Mouse (Mus musculus): ENCODE data around the gene Zfp292. TPM values are rescaled to one million over a fixed set of nuclear protein-coding genes. Genes with fewer than 3 reads are reported as not detected.

Zfp292 gene
- total RNA-seq, 2 experiments from 2014 or later: 27.5 to 28.2 TPM

DNA sequence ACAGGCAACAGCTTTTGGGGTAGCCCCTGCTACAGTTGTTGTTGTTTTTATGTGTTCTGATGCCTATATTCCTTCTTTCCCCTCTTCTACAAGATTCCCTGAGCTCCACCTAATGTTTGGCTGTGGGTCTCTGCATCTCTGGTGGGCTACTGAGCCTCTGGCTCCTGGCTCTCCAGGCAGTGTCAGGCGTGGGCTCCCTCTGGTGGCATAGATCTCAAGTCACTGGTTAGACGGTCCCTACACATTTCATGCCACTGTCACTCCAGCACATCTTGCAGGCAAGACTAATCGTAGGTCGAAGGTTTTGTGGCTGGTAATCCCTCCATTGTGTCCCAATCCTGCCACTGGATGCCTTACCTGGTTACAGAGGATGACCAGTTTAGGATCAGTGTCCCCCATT is 100.0 kb downstream of the Zfp292 start:
- H3K27ac ChIP-seq: no peak overlapping the region
- no peak overlapping the region for H3K4me3 ChIP-seq
- no peak for DNase-seq (ENCODE audit: extremely low spot score in 1 of 2, low spot score in 2 of 2)
- intact Hi-C loops (cut with DNase I): no loop called here
- peak; percentile 33 for TF ChIP-seq CTCF (IDR thresholded peaks at IDR 0.05)

DNA sequence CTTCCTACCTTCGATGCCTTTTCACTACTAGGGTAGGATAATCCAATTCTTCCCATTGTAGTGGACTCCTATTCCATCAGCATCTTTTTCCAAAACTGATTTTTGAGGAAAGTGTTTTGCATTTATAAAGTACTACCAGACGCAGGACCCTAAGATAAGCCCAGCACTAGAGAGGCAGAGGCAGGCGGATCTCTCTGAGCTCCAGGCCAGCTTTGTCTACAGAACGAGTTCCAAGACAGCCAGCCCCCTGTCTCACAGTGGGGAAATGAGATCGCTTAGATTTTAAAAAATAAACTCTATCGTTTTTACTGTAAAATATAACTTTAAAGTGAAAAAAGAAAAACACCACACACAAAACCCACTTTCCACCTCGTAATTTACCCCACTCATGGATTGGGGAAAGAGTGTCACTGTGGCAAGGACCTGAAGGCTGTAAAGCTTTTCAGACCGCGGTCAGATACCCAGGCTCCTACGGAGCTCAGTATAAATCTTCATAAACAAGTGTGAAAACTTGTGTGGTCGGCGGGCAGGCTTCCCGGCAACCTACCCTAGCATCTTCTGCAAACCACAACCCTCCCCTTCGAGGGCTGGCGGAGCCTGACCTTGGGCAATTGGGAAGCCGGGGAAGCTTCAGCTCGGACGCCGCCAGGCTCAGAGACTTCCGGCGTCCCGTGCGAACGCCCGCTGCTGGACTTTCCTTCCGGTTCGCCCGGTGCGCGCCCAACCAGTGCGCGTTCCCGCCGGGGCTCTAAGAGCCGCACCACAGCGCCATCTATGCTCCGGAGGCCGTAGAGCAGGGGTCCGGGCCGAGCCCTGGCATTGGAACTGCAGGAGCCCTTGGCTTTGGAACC is 104.9 kb downstream of the Zfp292 start, which contains the start of gene Smim8:
Smim8 (minus strand) TSS at position 747 of the 851 bp plus-strand sequence.
- TF ChIP-seq CTCF (IDR thresholded peaks at IDR 0.05): peak; percentile 96
- Histone ChIP-seq H3K27ac (peak within 1 kb of the TSS; percentile 87), H3K4me3 (peak within 1 kb of the TSS; percentile 57)
- peak; percentile 88 to 91 for DNase-seq (ENCODE audit: extremely low spot score in 1 of 2, low spot score in 2 of 2)
- intact Hi-C loops (cut with DNase I): loop anchor here (1.0 to 10.0 kb wide), 4 partner anchors 91 to 447 kb away; partner anchors contain the start of genes C9orf72, Slc35a1 and Zfp292

DNA sequence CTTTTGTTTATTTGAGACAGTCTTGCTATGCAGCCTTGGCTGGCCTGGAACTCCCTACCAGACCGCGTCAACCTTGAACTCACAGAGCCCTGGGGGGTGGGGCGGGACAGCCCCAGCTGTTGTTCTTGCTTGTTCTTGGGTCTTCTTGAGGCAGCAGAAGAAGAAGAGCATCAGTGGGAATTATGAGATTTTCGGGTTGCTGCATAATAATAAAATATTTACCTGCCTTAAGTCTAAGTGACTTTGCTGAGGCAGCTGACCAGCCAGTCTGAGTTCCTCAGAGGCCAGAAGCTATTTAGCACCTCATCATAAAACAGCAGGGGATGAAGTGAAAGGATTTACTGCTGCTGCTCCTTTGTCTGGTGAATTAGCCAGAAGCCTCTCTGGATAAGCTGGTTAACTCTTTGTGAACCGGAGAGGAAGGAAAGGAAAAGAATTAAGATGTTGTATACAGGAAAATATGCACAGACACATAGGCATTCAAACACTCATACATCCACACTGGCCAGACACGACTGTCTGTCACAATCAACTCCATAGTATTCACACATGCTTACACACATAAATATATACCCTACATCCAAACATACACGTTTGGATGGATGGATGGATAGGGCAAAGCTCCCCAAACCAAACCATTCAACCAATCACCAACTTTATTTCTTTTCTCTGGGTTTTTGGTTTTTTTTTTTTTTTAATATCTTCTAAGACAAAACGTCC is 110.9 kb downstream of the Zfp292 start:
- intact Hi-C loops (cut with DNase I): loop anchor here (10.0 kb wide), 1 partner anchor 453 kb away; the partner anchor contains the start of gene C9orf72
- Histone ChIP-seq H3K4me3 (no peak overlapping the region), H3K27ac (no peak overlapping the region)
- TF ChIP-seq CTCF (IDR thresholded peaks at IDR 0.05): no peak
- DNase-seq (ENCODE audit: extremely low spot score in 1 of 2, low spot score in 2 of 2): no peak

DNA sequence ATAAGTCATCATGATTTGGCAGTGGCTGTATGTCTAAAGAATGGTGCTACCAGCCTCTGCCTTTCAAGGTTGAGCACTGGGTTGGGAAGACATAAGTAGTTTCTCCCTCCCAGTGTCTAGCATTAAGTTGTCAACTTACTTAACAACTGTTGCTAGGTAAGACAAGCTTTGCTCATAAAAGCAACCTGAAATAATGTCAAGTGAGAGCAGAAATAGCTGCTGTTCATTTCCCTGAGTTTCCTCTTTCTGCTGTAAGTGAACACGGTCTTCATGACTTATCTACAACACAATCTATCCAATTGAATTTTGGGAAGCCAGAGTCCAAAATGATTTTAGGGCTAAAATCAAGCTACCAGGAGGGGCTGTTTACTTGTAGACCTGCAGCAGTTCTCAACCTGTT is 126.6 kb downstream of the Zfp292 start, which contains the start of gene Gm136:
Gm136 (minus strand) TSS at position 101 of the 400 bp plus-strand sequence.
- DNase-seq (ENCODE audit: extremely low spot score in 1 of 2, low spot score in 2 of 2): no peak
- no peak for TF ChIP-seq CTCF (IDR thresholded peaks at IDR 0.05)
- H3K4me3 ChIP-seq: no peak within 1 kb of the TSS
- no peak within 1 kb of the TSS for H3K27ac ChIP-seq
- intact Hi-C loops (cut with DNase I): no loop called here

Other genes starting within 250 kb of the Zfp292 start
- 10 to 100 TPM; 18.6 to 21.8 TPM for gene Slc35a1, start 195.5 kb downstream of the Zfp292 start, total RNA-seq (2021)
- 1 to 10 TPM; 1.8 to 2.1 TPM for gene Cfap206, start 152.8 kb downstream of the Zfp292 start, total RNA-seq (2021)
- gene Gm136, start 126.7 kb downstream of the Zfp292 start, total RNA-seq (2021): not detected
- 10 to 100 TPM; 20.4 to 21.0 TPM for gene Smim8, start 104.5 kb downstream of the Zfp292 start, total RNA-seq (2021)
- gene Cga, start 10.8 kb upstream of the Zfp292 start, total RNA-seq (2021): not detected

Measured in left cerebral cortex, adult 2 months (tissue).